Mouse (Mus musculus) forebrain, embryonic 11.5 days (tissue): Measurements from ENCODE around the gene Gm4303. TPM values are rescaled to one million over a fixed set of nuclear protein-coding genes. Genes with fewer than 3 reads are reported as not detected.

Source experiments
- polyA plus RNA-seq: library from polyadenylated mRNA; unstranded; fragments of >200 nt; fragmentation: Nextera tagmentation; extraction: Ambion mirVana; gene quantifications from 2 replicates; pipeline ENCODE4 v1.2.1, GENCODE M21; 2014

Gene Gm4303
- polyA plus RNA-seq, 1 experiment from 2014 or later: not detected

Other genes with a start within 250 kb of the Gm4303 start
- not detected in 2 replicates for gene Gm4301, start 10.3 kb upstream of the Gm4303 start, polyA plus RNA-seq
- not detected in 2 replicates for gene Gm4302, start 5.1 kb upstream of the Gm4303 start, polyA plus RNA-seq
- not detected in 2 replicates for gene Gm4305, start 5.1 kb downstream of the Gm4303 start, polyA plus RNA-seq
- gene Gm4307, start 15.4 kb downstream of the Gm4303 start, polyA plus RNA-seq: not detected in 2 replicates
- not detected in 2 replicates for gene Gm4312, start 36.6 kb downstream of the Gm4303 start, polyA plus RNA-seq
- 23.2 and 27.9 TPM in 2 replicates for gene Tmtc3, start 141.4 kb downstream of the Gm4303 start, polyA plus RNA-seq
- gene Cep290, start 141.6 kb downstream of the Gm4303 start, polyA plus RNA-seq: 7.2 and 9.0 TPM in 2 replicates
- 9.7 and 12.9 TPM in 2 replicates for gene 4930430F08Rik, start 244.5 kb downstream of the Gm4303 start, polyA plus RNA-seq
- not detected in 2 replicates for gene 1700017N19Rik, start 244.5 kb downstream of the Gm4303 start, polyA plus RNA-seq